Mouse (Mus musculus) lung, adult 2 months (tissue): Measurements from ENCODE around the gene Xylt2.

Source experiments
- CTCF ChIP-seq: fragments of 200-500 bp; IDR thresholded peaks from 2 replicates; pipeline ENCODE4 v1.5.1; 2011; ENCODE audit warnings: mild to moderate bottlenecking, low read length, control low read depth; ENCODE audit not compliant: insufficient read depth
- POLR2A ChIP-seq: fragments of 200-500 bp; IDR thresholded peaks from 2 replicates; pipeline ENCODE4 v1.6.1; 2011; ENCODE audit warnings: low read depth, mild to moderate bottlenecking, control low read depth, low read length, borderline replicate concordance; ENCODE audit errors: extremely low read depth

GRCm38 (mm10) chr11:94652973-94653372 is 24.3 kb downstream of the Xylt2 start:
- TF ChIP-seq CTCF (no peak), POLR2A (no peak)
